Mouse (Mus musculus): ENCODE results near the gene Lhfpl2.
"Not testable (repeated sequence)": the region's sequence is repeated elsewhere in the genome, so short reads cannot be mapped to it uniquely, and the experiment has no call there.

Gene Lhfpl2

DNA sequence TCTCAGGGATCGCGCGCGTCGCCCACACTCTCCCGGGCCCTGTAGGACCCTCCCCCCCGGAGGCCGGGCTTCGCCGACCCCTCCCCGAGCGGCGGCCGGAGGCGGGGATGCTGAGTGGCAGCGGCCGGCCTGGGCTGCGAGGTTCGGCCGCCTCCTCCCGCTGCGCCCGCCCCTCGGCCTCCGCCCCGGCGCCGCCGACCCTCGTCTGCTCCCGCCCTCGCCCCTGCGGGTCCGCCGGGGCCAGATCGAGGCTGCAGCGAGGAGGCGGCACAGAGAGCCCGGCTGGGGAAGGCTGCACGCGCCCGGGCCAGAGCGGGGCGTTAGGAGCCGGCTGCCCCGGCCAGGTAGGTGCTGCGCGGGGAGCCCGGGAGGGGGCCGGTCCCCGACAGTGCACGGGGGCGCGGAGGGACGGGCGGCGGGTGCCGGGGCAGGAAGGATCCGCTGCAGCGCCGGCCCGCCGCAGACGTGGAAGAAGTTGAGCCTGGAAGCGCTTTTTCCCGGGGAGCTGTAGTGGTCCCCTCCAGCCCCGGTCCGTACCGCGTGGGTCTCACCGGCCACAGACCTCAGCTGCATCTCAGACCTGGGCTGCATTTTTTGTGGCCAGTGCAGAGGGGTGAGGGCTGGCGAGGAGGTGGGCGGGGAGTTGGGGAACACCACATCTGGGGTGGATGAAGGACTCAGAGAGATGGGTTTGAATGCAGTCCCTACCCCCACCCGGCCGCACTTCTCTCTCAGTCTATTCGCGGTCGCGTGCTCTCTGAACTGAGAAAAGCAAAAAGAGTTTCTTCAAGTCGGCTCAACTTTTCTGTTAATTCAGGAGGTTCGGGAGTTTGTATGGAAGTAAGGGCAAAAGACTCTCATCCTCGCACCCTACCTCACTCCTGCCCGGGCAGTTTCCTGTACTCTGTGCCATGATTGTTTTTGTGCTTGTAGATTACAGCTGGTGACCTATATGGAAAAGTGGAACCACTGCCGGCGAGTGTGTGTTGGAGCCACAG is at the start of gene Lhfpl2:
TSS of gene Lhfpl2 (plus strand) at position 234 of the 998 bp plus-strand sequence.
- peak; percentile 55 to 78 for DNase-seq

DNA sequence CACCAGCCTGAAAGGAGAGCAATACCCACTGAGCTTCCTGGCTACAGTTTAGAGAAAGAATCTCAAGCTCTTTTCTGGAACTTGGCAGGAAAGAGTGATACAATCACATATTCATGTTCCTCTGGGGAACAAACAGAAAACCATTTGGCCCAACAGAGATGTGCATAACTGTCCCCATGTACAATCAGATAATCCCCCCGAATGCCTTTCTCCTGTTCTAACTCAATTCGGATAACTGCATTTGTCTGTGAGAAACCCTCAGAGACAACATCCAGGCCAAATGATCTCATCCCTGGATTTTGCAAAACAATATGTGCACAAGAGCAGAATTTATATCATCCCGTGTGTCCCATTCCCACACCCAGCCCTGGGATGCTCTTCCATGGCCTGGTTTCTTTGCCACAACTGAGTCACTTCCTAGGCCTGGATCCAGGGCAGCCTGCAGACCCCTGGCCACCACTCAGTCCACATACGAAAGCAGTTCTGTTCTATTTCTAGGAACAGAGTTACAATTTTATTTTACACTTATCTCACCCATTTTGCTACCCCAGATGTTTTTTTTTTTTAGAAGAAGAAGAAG is 45.5 kb upstream of the Lhfpl2 start:
- no peak for DNase-seq

DNA sequence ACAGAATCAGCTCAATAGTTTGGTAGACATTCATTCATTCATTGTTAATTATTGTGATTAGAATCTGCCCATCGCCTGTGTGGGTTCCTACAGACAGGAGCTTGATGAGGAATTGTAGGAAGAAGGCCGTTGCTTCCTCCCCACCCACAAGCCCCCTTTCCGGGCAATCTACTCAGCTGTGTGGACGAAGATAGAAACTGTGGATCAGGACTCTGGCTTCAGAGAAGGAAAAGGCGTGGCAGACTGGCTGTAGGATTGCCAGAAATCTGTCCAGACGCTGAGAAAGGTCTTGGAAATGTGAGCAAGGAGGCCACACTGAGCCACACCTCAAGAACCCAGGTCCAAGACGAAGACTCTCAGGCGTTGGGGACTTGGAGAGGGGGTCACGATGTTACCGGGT is 43.6 kb upstream of the Lhfpl2 start:
- peak; percentile 47 to 59 for DNase-seq

DNA sequence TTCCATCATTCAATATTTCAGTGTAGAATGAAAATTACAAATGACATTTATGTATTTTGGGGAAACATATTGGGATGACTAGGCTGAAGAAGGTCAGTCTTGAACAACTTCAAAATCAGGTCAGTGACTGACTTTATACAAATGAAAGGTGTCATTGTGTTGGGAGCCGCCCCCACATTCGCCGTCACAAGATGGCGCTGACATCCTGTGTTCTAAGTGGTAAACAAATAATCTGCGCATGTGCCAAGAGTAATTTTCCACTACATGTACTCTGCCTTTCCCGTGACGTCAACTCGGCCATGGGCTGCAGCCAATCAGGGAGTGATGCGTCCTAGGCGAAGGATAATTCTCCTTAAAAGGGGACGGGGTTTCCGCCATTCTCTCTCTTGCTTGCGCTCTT is 33.0 kb upstream of the Lhfpl2 start:
- DNase-seq = not testable (repeated sequence)

DNA sequence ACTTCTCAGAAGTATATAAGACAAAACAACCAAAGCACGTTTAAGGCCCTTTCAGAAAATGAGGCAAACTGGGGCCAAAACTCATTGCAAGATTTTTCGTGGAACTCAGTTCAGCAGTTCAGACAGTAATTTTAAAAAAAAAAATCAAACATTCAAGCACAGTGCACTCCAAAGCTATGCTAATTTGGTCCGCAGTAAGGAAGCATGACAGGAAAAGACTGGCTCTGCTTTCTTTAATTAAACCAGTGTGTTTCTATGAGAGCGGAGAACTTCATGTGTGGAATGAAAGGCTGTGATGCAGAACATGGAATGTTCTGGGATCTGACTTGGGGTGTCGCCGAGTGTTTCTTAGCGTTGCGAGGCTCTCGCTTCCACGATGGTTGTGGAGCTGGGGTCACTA is 28.4 kb upstream of the Lhfpl2 start:
- DNase-seq = no peak

DNA sequence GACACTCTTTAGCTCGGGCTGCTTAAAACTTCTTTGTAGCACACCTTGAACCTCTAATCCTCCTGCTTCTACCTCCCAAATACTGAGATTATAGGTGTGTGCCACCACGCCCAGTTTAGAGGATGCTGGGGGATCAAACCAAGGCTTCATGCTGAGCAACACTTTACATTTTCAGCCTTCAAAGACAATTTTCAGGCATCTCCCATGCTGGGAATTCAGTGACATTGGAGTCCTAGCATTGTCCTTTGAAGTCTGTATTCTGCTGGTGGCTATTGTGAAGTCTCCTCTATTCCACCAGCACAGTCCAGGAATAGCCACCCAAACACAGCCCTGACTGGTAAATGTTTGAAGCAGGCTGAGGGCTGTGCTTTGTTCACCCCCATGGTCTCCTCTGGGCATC is 27.0 kb upstream of the Lhfpl2 start:
- peak in 1 of 2 experiments; percentile 9 for DNase-seq

DNA sequence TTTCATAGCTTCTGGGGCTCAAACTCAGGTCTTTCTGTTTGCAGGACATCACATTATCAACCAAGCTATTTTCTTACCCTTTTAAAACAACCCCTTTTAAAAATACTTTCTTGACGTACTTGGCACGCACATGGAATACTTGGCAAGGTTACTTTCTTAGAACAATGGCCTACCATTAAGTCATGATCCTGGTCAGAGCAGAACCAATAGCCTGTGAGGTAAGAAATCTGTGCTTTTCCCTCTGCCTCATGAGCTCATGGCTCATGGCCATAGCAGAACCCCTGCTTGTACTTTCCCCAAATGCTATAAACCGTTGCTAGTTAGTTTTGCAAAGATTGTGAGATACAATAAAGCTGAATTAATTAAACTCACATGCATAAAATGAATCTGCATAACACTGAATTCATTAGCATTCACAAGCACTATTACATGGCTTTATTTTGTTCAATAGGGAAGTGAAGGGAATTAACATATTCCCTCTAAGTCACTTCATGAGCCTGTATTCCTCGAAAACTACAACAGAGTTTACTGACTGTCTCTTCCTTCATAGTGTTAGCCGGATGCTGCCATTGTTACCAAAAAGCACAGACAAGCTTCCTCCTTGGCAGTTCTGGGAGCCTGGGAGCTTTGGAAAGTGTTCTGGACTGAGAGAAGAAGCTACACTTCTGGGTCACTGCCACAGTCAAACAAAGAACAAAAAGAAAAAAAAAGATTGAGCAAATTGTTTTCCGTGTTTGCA is 20.1 kb upstream of the Lhfpl2 start:
- DNase-seq = peak; percentile 37 to 56

DNA sequence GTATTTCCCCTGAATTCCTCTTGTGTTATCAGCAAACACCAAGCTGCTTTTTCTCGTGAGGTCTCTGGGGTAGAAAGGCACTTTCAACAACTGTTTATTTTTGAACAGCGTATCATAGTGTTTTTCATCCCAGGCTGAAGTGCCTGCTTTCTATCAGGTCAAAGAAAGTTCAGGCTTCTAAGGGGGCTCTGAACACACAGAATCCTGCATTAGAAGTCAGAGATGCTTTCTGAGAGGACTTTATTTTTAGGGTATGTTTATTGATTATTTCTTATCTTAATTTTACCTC is 19.6 kb upstream of the Lhfpl2 start:
- DNase-seq = no peak

DNA sequence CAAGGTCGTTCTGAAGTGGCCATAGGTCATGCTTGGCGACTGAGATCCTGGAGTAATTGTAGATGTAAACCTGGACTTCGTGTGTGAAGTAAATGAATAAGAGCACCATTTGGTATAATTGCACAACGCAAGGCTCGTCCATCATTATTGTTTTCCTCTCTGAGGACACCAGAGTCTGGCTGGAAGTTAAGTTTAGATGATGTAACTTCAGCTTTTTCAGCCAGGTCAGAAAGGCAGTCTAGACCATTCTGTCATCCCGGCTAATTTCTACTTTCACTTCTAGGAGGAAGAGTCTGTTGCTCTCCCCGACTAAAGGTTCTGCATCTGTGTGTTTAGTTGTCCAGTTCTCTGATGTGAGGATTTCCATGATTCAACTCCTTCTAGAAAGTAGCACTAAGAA is 7.6 kb upstream of the Lhfpl2 start:
- DNase-seq = peak in 1 of 2 experiments; percentile 1

DNA sequence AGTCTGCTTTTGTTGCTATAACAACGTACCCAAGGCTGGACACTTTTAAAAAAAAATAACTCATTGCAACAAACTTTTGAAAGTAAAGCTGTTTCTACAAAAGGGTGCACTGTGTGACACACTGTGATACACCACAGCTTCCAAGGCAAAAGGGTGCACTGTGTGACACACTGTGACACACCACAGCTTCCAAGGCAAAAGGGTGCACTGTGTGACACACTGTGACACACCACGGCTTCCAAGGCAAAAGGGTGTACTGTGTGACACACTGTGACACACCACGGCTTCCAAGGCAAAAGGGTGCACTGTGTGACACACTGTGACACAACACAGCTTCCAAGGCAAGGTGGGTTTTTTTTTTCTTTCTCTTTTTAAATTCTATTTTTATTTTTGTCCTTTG is 6.8 kb upstream of the Lhfpl2 start:
- DNase-seq = peak in 1 of 2 experiments; percentile 6

DNA sequence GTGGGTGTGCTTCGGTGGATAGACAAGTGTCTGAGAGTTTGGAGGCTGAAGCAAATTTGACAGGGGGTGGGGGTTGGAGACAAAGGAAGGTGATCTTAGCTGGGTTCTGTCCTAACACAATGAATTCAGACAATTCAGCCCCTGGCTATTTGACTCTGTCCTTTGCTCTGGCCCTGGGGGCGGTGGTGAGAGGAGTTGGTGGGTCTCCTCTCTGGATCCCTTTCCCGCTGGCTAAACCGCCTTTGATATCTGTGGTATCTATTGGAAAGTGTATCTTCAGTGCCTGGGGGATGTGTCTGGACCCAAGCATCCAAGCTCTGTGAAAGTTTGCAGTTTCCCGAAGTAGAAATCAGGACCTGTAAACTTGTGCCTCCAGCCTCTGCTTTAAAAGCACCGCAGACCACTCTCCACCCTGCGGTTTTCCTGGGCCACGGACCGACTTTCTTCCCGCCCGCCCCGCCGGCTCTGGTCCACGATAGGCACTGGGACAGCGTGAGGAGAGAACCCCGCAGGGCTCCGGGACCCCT is 497 bp upstream of the Lhfpl2 start:
- DNase-seq = no peak

DNA sequence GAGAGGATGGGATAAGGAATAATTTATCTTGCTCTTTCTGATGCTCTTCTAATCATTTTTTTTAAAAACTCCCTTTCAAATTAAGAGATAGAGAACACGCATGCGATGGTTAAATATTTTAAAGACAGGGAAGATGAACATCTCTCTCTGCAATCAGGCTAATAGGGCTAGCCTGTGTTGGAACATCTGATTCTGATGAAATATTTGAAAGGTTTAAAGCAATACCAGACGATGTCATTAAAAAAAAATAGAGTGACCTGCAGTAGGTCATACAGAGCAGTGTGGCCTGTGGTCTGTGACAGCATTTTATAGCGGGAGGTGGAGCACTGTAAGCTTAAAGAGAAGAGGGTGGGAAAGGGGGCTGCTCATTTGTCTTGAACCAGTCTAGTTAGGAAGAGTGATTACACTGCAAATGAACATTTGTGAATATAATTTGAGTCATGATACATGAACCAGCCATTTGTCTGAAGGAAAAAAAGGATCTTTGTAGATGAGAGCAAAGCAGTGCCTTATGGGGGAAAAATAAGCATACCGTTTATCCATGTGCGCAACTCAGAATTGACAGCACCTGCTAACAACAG is 1.1 kb downstream of the Lhfpl2 start:
- no peak for DNase-seq

DNA sequence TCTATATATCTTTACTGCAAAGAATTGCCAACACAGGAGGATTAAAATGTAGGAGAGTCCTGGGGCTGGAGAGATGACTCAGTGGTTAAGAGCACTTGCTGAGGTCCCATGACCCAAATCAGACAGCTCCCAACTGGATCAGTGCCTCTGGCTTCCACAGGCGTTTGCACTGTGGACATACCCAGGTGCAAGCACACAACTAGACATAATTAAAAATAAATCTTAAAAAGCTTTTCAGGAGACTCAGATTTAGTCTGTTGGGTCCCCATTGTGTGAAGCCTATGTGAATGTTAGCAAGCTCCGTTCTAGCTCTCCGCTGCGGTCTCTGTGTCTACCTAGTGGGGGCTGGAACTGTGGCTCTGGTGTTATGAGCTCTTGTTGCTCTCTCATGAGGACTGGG is 1.8 kb downstream of the Lhfpl2 start:
- DNase-seq = no peak

DNA sequence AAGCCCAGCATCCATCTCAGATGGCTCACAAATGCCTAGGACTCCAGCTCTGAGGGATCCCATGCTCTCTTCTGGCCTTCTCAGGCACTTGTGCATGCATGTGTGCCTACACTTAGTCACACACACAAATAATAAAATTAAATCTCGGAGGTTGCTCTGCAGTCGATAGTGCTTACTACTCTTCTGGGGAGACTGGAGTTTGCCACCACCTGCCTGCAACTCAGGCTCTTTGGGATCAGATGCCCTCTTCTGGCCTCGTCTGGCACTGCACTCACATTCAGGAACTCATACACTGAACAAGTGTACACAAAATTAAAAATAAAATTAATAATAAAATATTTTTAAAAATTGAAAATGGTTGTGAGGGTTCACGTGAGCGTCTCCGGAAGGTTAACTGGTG is 2.2 kb downstream of the Lhfpl2 start:
- peak; percentile 59 to 68 for DNase-seq

DNA sequence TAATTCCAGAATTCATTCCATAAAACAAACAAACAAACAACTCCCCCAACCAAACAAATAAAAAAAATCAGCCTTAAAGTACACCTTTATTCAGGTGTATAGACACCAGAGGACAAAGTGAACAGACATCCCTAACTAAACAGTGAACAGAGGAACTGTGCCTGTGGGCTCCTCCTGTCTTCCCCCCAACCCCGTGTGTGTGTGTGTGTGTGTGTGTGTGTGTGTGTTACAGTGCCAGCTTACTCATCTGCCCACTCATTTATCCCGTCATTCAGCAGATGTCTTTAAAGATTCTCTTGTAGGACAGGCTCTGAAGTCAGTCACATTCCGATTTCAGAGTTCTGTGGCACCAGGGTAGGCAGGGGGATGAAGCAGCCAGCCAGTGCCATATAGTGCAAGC is 2.9 kb downstream of the Lhfpl2 start:
- DNase-seq = no peak

DNA sequence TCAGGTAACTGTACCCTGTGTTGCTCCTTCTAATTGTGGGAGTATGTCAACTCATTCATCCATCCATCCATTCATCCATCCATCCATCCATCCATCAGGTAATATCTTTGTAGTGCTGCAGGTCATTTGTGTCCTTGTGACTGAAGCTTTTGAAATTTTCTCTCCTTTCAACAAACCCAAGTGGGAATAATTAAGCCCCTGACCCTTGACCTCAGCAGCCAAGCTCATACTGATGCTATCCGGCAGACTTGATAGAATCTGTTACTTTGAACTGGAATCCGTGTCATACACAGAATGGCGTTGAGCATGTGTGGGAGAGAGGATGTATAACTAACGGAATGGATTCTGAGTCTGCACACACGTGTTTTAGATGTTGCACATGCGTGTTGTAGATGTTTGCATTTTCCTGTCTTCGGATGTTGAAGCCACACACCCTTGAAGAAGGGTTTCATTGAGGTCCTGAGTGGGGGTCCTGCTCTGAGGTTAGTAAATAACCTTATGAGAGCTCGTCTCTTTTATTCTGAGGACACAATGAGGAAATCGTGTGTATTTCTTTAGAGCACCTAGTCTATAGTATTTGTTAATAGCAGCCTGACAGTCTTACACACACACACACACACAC is 3.8 kb downstream of the Lhfpl2 start:
- DNase-seq = no peak

DNA sequence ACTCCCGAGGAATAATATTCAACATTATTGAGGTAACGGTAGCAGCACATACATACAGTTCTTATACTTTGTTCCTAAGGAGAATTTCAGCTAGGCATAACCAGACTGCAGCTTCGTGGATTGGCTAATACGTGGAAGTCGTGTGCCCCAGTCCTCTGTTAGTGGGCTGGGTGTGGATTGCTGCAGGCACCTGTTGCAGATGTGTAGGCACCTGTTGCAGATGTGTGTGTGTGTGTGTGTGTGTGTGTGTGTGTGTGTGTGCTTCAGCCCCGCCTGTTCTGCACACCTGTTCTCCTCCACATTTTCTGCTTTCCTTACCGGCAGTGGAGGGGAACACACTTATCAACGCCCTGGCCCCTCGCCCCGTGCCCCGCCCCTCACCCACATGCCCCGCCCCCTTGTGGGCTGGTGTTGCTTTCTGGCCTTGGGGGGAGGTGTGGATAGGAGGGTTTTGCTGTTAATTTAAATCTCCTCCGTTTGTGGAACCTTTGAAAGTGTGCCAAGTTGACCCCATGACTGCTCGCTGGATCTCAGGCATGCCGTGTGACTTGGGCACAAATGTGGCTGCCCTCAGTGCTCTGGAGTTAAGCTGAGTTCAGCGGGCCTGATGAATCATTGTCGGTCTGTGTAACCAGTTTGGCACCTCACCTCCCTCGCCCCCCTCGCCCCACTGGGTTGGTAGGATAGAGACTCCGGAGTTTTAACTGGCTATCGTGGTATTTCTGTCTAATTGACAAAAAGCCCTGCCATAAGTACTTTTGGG is 4.9 kb downstream of the Lhfpl2 start:
- peak; percentile 85 to 92 for DNase-seq

DNA sequence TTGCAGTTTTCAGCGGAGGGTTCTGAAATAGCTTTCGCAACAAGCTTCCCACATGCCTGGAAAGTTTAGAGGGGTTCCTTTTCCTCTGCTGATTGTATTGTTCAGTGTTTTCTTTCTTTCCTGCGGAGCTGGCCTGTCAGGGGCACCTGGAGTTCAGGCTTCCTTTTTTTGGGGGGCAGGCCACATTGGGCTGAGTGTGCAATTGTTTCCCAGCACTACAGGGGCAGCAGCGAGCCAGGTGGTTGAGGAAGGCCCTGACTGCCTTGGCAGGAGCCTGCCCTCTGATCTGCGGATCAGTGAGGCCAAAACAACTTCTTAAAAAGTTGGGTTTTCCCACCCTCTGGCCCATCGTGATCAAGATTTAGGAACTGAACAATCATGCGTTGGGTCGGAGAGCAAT is 5.6 kb downstream of the Lhfpl2 start:
- DNase-seq = peak; percentile 55 to 71

DNA sequence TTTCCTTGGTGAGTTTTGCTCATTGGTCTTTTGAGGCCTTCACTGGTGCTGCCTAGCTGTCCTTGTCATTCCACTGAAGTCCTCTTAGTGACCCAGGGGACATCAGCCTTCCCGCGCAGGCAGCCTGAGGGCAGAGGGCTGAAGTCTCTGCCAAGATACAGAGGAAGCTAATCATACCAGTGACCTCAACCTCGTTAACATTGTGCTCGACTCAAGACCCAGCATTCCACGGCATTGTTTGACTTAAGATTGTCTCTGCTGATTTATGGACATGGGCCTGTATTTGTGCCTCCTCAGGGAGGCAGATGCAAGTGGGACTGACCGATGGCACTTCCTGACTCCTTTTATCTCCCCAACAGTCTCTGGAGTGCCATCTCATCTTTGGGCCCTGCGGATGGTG is 7.0 kb downstream of the Lhfpl2 start:
- DNase-seq = peak; percentile 68 to 83

DNA sequence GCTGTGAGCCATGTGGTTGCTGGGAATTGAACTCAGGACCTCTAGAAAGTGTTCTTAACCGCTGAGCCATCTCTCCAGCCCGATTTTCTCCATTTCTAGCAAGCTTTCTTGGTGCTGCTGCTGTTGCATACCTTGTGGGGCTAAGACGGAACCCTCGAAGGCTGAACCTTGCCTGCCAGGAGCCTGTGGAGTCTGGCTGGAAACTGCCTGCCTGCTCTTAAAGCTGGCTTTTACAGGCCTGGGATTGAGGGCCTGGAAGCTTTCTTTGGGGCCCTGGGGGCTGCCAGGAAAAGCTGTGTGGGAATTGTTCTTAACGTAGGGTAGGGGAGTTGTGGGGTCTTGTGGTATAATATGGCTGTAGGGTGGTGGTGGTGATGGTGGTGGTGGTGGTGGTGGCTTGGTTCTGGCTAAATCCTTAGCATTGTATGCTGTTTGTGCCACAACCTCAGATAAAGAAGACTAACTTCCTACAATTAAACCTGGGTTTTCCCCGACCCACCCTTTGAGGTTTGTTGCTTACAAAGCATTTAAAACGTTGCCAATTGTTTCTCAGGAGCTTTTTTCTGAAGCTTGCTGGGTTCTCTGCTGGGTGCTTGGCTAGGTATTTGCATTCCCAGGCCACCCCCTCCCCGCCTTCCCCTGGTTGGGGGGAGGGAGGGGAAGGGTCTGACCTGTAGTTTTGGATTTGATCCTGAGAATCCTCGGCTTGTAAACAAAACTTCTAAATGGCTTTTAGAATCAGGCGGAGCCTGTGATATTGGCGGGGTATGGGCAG is 7.9 kb downstream of the Lhfpl2 start:
- DNase-seq = no peak
